Mouse (Mus musculus): ENCODE data around the gene Rae1.

The Rae1 gene

GRCm38 (mm10) chr2:172996207-172996606, 3.7 kb upstream of the Rae1 start:
- DNase-seq (ENCODE audit: low spot score) = peak; percentile 36

DNA sequence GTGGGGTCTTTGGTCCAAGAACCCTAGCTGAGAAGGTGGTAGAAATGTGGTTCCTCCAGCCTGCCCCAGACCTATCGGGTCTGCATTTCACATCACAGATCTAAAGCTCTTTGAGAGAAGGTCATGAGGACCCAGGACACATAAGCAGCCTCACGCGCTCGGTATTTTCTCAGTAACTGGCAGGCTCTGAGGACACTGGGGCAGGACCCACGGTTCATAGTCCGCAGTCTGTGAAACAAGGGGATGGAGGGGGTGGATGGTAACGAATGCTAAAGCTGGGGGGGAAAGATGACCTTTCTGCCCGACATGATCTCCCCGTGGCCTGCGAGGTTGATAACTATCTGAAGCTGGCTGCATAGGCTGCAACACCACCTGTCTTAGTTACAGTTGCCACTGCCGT, 2.2 kb upstream of the Rae1 start:
- DNase-seq (ENCODE audit: low spot score) = no peak

- DNase-seq (ENCODE audit: low spot score) = no peak
These were observed 1.4 kb upstream of the Rae1 start for GRCm38 (mm10) chr2:172998478-172998877.

- DNase-seq (ENCODE audit: low spot score) = no peak
These were observed 352 bp downstream of the Rae1 start for GRCm38 (mm10) chr2:173000285-173000652.

DNA sequence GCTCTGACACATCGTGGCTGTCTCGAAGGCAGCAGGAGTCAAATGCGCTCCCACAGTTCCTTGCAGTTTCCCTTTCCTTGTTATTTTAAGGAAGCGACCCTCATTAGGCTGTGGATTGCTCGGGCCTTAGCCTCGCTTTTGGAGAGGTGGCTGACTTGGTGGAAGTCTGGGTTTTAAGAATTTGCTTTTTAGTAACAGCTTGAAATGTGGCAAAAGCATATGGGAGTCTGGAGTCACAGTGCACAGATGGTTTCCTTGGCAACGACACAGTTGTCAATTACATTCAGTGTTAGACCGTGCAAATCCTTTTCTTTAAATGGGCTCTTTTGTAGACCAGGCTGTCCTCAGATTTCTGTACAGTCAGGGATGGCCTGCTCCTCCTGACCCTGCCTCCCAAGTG, 1.0 kb downstream of the Rae1 start:
- DNase-seq (ENCODE audit: low spot score) = no peak

- no peak for DNase-seq (ENCODE audit: low spot score)
These were observed 3.8 kb downstream of the Rae1 start for GRCm38 (mm10) chr2:173003737-173004136.

GRCm38 (mm10) chr2:173010220-173010717, 10.4 kb downstream of the Rae1 start:
- DNase-seq (ENCODE audit: low spot score) = no peak

DNA sequence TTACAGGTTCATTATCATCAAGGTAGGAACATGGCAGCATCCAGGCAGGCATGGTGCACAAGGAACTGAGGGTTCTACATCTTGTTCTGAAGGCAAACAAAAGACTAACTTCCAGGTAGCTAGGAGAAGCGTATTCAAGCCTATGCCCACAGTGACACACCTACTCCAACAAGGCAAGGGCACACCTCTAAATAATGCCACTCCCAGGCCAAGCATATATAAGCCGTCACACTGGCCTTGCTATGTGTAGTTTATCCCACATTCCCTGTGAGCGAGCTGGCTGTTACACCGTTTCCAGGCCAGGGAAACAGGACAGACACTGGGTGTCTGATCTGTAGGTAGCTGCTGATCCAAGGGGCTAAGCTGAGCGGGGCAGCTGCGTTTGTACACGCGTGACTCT, 11.5 kb downstream of the Rae1 start:
- no peak for DNase-seq (ENCODE audit: low spot score)

DNA sequence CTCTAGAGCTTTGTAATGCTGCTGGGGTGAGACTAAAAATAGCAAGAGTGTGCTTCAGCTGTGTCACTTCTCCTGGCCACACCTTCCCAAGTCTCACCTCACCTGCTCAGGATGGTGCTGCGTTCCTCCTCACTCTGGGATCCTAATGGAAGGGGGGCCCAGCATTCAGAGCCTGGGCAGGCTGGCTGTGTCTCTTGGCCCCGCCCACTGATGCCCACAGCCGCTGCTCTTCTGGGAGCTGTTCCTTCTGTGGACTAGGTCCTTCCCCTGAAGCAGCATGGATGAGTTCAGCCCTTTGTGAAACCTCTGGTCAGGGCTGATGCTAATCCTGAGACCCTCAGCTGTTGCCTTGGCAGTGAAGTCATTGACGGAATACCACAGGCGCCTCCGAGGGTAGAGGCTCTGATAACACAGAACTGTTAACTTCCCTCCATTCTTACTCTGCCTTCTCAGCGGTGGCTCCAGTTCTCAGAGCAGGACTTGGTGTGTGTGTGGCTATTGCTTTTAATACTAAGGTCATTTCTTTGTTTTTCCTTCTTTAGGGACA, 14.9 kb downstream of the Rae1 start:
- no peak for DNase-seq (ENCODE audit: low spot score)

DNA sequence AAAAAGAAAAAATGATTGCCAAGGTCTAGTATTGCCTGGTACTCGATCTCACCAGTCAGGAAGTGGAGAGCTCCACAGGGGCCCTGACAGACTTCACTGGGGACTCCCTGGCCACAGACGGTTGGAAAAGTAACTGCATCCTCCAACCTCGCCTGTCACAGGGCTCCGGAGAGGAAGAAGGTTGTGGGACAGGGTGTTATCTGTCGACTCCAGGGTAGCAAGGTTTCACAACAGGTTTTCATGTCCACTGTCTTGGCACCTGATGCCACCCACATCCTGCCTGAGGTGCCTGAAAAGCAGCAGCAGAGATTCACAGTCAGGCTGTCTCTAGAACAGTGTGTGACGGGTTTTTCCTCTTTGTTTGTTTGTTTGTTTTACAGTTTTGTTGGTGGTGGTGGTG, 18.0 kb downstream of the Rae1 start:
- DNase-seq (ENCODE audit: low spot score) = no peak

DNA sequence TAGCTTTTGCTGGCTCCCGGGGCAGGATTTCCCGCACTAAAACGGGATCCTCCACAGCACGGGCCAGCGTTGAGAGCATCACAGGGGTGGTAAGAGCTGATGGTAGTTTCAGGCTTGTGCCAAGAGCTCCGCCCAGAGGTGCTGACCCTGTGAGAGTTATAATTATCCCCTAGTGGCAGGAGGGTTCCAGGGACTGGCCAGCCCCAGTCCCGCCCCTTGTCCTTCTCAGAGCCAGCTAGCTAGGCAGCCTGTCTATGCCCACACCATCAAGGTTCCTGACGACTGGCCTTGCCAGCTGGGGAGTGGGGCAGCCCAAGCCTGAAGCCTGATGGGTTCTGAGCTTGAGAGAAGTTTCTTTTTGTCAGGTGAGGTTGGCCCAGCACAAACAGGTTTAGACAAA, 18.7 kb downstream of the Rae1 start:
- DNase-seq (ENCODE audit: low spot score) = no peak

GRCm38 (mm10) chr2:173019322-173019721, 19.4 kb downstream of the Rae1 start:
- DNase-seq (ENCODE audit: low spot score) = no peak

DNA sequence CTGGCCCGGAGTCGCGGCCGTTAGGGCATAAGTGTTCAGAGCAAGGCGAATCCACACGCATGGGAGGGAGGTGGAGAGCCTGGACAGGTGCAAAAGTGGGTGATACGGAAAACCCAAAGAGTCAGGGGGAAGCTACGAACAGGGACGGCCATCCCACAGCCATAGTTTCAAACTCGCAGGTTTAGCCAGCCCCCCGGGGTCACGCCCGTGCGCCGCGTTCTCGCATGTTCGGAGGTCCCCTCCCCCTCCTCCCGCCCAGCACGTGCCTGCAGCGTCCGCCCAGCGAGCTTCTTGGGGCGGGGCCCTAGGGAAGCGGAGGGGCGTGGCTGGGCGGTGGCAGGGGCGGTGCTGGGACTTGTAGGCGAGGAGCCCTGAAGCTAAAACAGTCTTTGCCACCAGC, 19.9 kb downstream of the Rae1 start:
- peak; percentile 52 for DNase-seq (ENCODE audit: low spot score)

- no peak for DNase-seq (ENCODE audit: low spot score)
These were observed 20.5 kb downstream of the Rae1 start, which contains the start of gene Rbm38 for GRCm38 (mm10) chr2:173020430-173020829. Gene Rbm38, plus strand, starts transcription at chr2:173020498.

GRCm38 (mm10) chr2:173021633-173022055, 21.7 kb downstream of the Rae1 start:
- DNase-seq (ENCODE audit: low spot score) = peak; percentile 78

DNA sequence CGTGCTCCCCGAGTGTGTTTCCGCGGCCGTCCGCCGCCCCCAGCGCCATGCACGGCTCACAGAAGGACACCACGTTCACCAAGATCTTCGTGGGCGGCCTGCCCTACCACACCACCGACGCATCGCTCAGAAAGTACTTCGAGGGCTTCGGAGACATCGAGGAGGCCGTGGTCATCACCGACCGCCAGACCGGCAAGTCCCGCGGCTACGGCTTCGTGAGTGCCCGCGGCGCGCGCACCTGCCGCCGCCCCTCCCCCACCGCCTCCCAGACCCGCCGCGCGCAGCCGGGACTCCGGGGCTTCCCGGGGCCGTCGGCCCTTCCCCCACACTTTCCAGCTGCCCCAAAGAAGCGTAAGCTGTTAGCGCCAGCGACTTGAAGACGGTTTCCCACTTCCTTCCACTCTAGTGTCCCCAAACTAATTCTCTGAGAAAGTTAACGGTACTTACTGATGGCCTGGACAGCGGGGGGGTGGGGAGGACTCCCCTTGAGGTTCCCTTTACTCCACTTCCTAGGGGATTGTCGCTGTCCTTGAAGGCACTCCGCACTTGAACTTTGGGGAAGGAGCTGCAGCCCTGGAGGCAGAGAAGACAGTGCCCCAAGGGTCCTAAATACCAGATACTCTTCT, 22.3 kb downstream of the Rae1 start:
- DNase-seq (ENCODE audit: low spot score) = no peak

GRCm38 (mm10) chr2:173022813-173023212, 22.9 kb downstream of the Rae1 start:
- DNase-seq (ENCODE audit: low spot score) = no peak

GRCm38 (mm10) chr2:173023371-173023851, 23.5 kb downstream of the Rae1 start:
- DNase-seq (ENCODE audit: low spot score) = no peak

DNA sequence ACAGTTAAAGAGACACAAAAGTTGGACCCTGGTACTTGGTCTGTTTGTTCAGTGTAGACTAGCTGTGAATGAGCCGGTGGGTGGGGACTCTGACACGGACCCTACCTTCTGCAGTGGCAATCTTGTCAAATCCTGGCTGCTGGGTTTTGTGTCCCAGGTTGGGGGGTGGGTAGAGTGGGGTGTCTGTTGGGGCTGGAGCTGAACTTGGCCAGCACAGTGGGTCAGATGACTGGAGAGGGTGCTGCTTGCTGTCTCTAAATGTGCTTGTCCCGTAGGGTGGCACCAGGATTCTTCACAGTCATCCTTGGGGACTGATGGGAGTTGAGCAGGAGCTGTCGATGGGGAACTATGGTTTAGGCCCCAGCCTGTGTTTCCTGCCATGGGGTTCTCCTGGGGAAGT, 24.0 kb downstream of the Rae1 start:
- no peak for DNase-seq (ENCODE audit: low spot score)

DNA sequence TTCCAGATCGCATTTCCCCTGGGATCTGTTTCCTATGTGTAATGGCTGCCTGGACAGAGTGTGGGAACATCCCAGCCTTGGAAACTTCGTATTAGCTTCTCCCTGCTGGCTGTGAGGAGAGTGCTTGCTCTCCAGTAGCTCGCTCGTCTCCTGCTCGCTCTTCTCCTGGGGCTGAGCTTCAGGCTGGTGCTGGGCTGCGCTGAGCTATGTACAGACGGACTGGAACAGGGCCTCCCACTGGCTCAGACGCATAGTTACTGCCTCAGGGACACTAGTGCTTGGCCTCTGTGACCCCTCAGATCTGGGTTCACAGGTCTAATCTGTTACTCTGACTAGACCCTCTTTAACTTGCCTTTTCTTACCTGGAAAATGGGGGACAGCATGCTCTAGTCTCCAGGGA, 24.5 kb downstream of the Rae1 start:
- DNase-seq (ENCODE audit: low spot score) = no peak

DNA sequence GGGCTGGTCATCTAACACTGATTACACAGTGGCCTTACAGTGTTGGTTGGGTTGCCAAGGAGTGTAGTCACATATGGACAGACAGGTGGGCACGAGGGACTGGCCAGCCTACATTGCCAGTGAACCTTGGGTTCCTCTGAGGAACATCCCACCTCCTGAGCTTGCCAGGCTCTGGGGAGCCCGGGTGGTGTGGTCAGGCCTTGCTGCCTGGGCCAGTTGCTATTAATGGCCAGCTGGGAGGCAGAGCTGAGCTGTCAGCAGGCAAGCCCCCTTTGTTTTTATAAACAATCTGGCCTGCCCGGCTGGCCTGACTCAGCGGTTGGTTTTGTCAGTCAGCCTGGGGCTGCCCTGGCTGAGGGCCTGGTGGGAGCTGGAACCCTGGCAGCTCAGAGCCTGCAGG, 25.0 kb downstream of the Rae1 start:
- DNase-seq (ENCODE audit: low spot score) = no peak

GRCm38 (mm10) chr2:173026286-173026685, 26.4 kb downstream of the Rae1 start:
- DNase-seq (ENCODE audit: low spot score) = no peak

GRCm38 (mm10) chr2:173026688-173027131, 26.8 kb downstream of the Rae1 start:
- no peak for DNase-seq (ENCODE audit: low spot score)
